Comparison of ENCODE assay signal across 22 mouse cellular contexts in genomic region chr8:94068793-94069192, GRCm38 (mm10). TPM values are rescaled to one million over a fixed set of nuclear protein-coding genes. Genes with fewer than 3 reads are reported as not detected.
DNase-seq lines count a peak whose midpoint lies in the region; ATAC-seq lines count a peak whose summit lies in the region.
"Had no signal": no experiment of that assay in that cellular context is flagged by ENCODE, and none has a peak within 500 bp of the region (broad histone marks: within the 10 kb centered on the region; RNA-seq: fewer than 3 reads in every experiment).

No protein-coding gene starts in this region.

- no peaks in the 10 kb centered on the region for H3K9me3 ChIP-seq in kidney, embryonic 16.5 days (ENCODE audit: low read length)
- H3K9me3 ChIP-seq: embryonic facial prominence, embryonic 10.5 days; forebrain, embryonic 10.5 days; G1E; heart, embryonic 15.5 days; hindbrain, embryonic 12.5 days had no signal

- no peaks in the 10 kb centered on the region for H3K4me1 ChIP-seq in kidney, embryonic 16.5 days (ENCODE audit: insufficient read depth, low read length)
- H3K4me1 ChIP-seq: heart, embryonic 15.5 days had no signal

- H3K27me3 ChIP-seq in kidney, embryonic 16.5 days (ENCODE audit: insufficient read depth, low read length) = no peaks in the 10 kb centered on the region
- H3K27me3 ChIP-seq: heart, embryonic 15.5 days; hindbrain, embryonic 12.5 days had no signal

- H3K4me3 ChIP-seq in kidney, embryonic 16.5 days (ENCODE audit: low read length) = no peak overlapping the region
- H3K4me3 ChIP-seq: embryonic facial prominence, embryonic 10.5 days; forebrain, embryonic 10.5 days; gastrocnemius, adult 2 months; heart, embryonic 15.5 days; hindbrain, embryonic 12.5 days had no signal

- H3K4me2 ChIP-seq in kidney, embryonic 16.5 days (replicated peaks; ENCODE audit: low read depth, low read length) = no peak overlapping the region
- H3K4me2 ChIP-seq: heart, embryonic 11.5 days; heart, embryonic 15.5 days; hindbrain, embryonic 12.5 days had no signal

- WGBS in kidney, embryonic 16.5 days = 84% methylated on average over 7 of the region's 7 CpGs

- H3K36me3 ChIP-seq in kidney, embryonic 16.5 days (ENCODE audit: insufficient read depth, low read length) = 0 out of 2 replicates have a peak, but pooled peaks cover 3% of the 10 kb centered on the region

- DNase-seq in heart, adult 8-10 months (ENCODE audit: low spot score) = peak; percentile 9
- DNase-seq in heart, postnatal 4 days = no peak
- DNase-seq in kidney, postnatal 14 days = peak; percentile 6
- peak; percentile 59 for DNase-seq in ES-CJ7 (ENCODE audit: low read depth, low spot score)
- DNase-seq in brain, adult 2 months (ENCODE audit: low read depth, low spot score) = peak; percentile 9
- no peak for DNase-seq in layer of hippocampus, postnatal 14 days (ENCODE audit: low spot score in 2 of 2)
- DNase-seq in layer of hippocampus, postnatal 25 days (ENCODE audit: extremely low spot score in 1 of 2, low spot score in 1 of 2) = no peak
- DNase-seq: adrenal gland, postnatal 14 days; cerebellum, adult 18-20 months; cerebellum, adult 9-11 months; gastrocnemius, adult 2 months; gastrocnemius, postnatal 25 days had no signal

- no peak for ATAC-seq in kidney, embryonic 16.5 days (ENCODE audit: low FRiP score, low TSS enrichment)
- ATAC-seq: activated CD4-positive, CD25-positive, alpha-beta regulatory T cell, adult 4 months; forebrain, embryonic 14.5 days; hindbrain, postnatal 0 days had no signal

- no peak overlapping the region for H3K9ac ChIP-seq in kidney, embryonic 16.5 days (replicated peaks; ENCODE audit: low read length)
- H3K9ac ChIP-seq: heart, embryonic 15.5 days; hindbrain, embryonic 12.5 days had no signal

- H3K27ac ChIP-seq in kidney, embryonic 16.5 days (ENCODE audit: low read length) = no peak overlapping the region
- H3K27ac ChIP-seq: embryonic facial prominence, embryonic 10.5 days; forebrain, embryonic 10.5 days; gastrocnemius, adult 2 months; heart, embryonic 15.5 days; hindbrain, embryonic 12.5 days; hindbrain, postnatal 0 days had no signal

RNA-seq across cellular contexts. Expression of gene Bbs2, which starts 29.9 kb away (rescaled TPM):
- total RNA-seq in heart, adult 8-10 months (2022) = 10 to 100 TPM in 2 of 4 experiments, 1 to 10 TPM in 2; 7.6 to 15.7 (median 9.4) TPM
- total RNA-seq in heart, postnatal 4 days (2021) = 1 to 10 TPM; 6.7 to 7.1 TPM
- 13.5 and 15.6 TPM in 2 replicates for polyA plus RNA-seq in kidney, embryonic 16.5 days (2015; fragmentation: Nextera tagmentation; extraction: Ambion mirVana)
- total RNA-seq in layer of hippocampus, postnatal 14 days (2021) = 10 to 100 TPM; 17.7 to 19.6 TPM
- 10 to 100 TPM; 19.6 to 24.4 TPM for total RNA-seq in layer of hippocampus, postnatal 25 days (2021)

RNA-seq across cellular contexts. Expression of gene Ogfod1, which starts 31.8 kb away (rescaled TPM):
- total RNA-seq in heart, adult 8-10 months (2022) = 10 to 100 TPM; 27.0 to 38.4 (median 30.2) TPM
- total RNA-seq in heart, postnatal 4 days (2021) = 10 to 100 TPM; 18.1 to 20.4 TPM
- 11.3 and 12.7 TPM in 2 replicates for polyA plus RNA-seq in kidney, embryonic 16.5 days (2015; fragmentation: Nextera tagmentation; extraction: Ambion mirVana)
- total RNA-seq in layer of hippocampus, postnatal 14 days (2021) = 10 to 100 TPM; 66.5 to 67.4 TPM
- total RNA-seq in layer of hippocampus, postnatal 25 days (2021) = 10 to 100 TPM; 86.5 to 98.2 TPM

RNA-seq across cellular contexts. Expression of gene Nudt21, which starts 32.0 kb away (rescaled TPM):
- 10 to 100 TPM; 20.0 to 25.1 (median 20.9) TPM for total RNA-seq in heart, adult 8-10 months (2022)
- total RNA-seq in heart, postnatal 4 days (2021) = 10 to 100 TPM; 55.0 to 56.1 TPM
- 112 and 115 TPM in 2 replicates for polyA plus RNA-seq in kidney, embryonic 16.5 days (2015; fragmentation: Nextera tagmentation; extraction: Ambion mirVana)
- 10 to 100 TPM; 53.1 to 54.0 TPM for total RNA-seq in layer of hippocampus, postnatal 14 days (2021)
- 10 to 100 TPM; 49.9 to 58.5 TPM for total RNA-seq in layer of hippocampus, postnatal 25 days (2021)

RNA-seq across cellular contexts. Expression of gene Amfr, which starts 56.2 kb away (rescaled TPM):
- 100 to 1,000 TPM; 127 to 153 (median 133) TPM for total RNA-seq in heart, adult 8-10 months (2022)
- 100 to 1,000 TPM; 134 to 137 TPM for total RNA-seq in heart, postnatal 4 days (2021)
- 37.5 and 45.5 TPM in 2 replicates for polyA plus RNA-seq in kidney, embryonic 16.5 days (2015; fragmentation: Nextera tagmentation; extraction: Ambion mirVana)
- 100 to 1,000 TPM; 131 to 135 TPM for total RNA-seq in layer of hippocampus, postnatal 14 days (2021)
- 100 to 1,000 TPM; 125 to 132 TPM for total RNA-seq in layer of hippocampus, postnatal 25 days (2021)

Comparison
In these comparisons a context has a peak if more than half of its experiments do, and no peak if none do; other contexts are left out.
1. DNase-seq: peak in heart, adult 8-10 months (single experiment), kidney, postnatal 14 days (single experiment), ES-CJ7 (single experiment) and brain, adult 2 months (single experiment); none in heart, postnatal 4 days (single experiment), layer of hippocampus, postnatal 14 days (0 of 2) and layer of hippocampus, postnatal 25 days (0 of 2).